In genomic region chr6:82285233-82285632, GRCm38 (mm10) we compare ENCODE assay signal across 31 mouse cellular contexts.
DNase-seq lines count a peak whose midpoint lies in the region; ATAC-seq and TF ChIP-seq lines count a peak whose summit lies in the region.
"Had no signal": no experiment of that assay in that cellular context is flagged by ENCODE, and none has a peak within 500 bp of the region (broad histone marks: within the 10 kb centered on the region; RNA-seq: fewer than 3 reads in every experiment).

No protein-coding gene starts in this region.

- no peak overlapping the region for H3K4me3 ChIP-seq in hindbrain, embryonic 13.5 days
- no peak overlapping the region for H3K4me3 ChIP-seq in hindbrain, embryonic 10.5 days
- H3K4me3 ChIP-seq in forebrain, embryonic 16.5 days (replicated peaks; ENCODE audit: low read length) = no peak overlapping the region
- no peak overlapping the region for H3K4me3 ChIP-seq in midbrain, postnatal 0 days (ENCODE audit: low read depth, low read length)
- H3K4me3 ChIP-seq: embryonic facial prominence, embryonic 13.5 days; erythroblast, embryonic 14.5 days; gastrocnemius, adult 2 months; heart, embryonic 15.5 days; intestine, embryonic 15.5 days; layer of hippocampus, adult 2 months; limb, embryonic 13.5 days; liver, embryonic 12.5 days had no signal

- peak; percentile 49; the same call in 1 of the 2 replicates for ATAC-seq in hindbrain, embryonic 13.5 days (ENCODE audit: low FRiP score)
- peak; percentile 50; the same call in 1 of the 2 replicates for ATAC-seq in forebrain, embryonic 16.5 days
- no peak for ATAC-seq in midbrain, postnatal 0 days (ENCODE audit: low FRiP score)
- ATAC-seq: intestine, embryonic 15.5 days; liver, embryonic 12.5 days; Patski had no signal

- H3K9me3 ChIP-seq in hindbrain, embryonic 13.5 days = no peaks in the 10 kb centered on the region
- no peaks in the 10 kb centered on the region for H3K9me3 ChIP-seq in hindbrain, embryonic 10.5 days
- H3K9me3 ChIP-seq in forebrain, embryonic 16.5 days (ENCODE audit: control insufficient read depth, low read length) = no peaks in the 10 kb centered on the region
- H3K9me3 ChIP-seq in midbrain, postnatal 0 days (ENCODE audit: low read length) = no peaks in the 10 kb centered on the region
- H3K9me3 ChIP-seq: embryonic facial prominence, embryonic 13.5 days; heart, embryonic 15.5 days; intestine, embryonic 15.5 days; limb, embryonic 13.5 days; liver, embryonic 12.5 days had no signal

- TF ChIP-seq CTCF in midbrain, postnatal 0 days (IDR thresholded peaks at IDR 0.05) = no peak

- H3K9ac ChIP-seq in hindbrain, embryonic 13.5 days = no peak overlapping the region
- H3K9ac ChIP-seq in forebrain, embryonic 16.5 days (replicated peaks; ENCODE audit: low read depth, low read length) = no peak overlapping the region
- peak overlapping the region; percentile 44 for H3K9ac ChIP-seq in midbrain, postnatal 0 days (replicated peaks; ENCODE audit: low read length, poor library complexity, severe bottlenecking)
- H3K9ac ChIP-seq: embryonic facial prominence, embryonic 13.5 days; heart, embryonic 15.5 days; intestine, embryonic 15.5 days; limb, embryonic 13.5 days; liver, embryonic 12.5 days had no signal

- DNase-seq in hindbrain, embryonic 10.5 days (ENCODE audit: low spot score) = no peak
- peak; percentile 35 for DNase-seq in brain, adult 2 months (ENCODE audit: low read depth, low spot score)
- peak; percentile 38 for DNase-seq in midbrain, postnatal 0 days (ENCODE audit: low spot score)
- DNase-seq in kidney, adult 18-20 months = no peak
- DNase-seq in layer of hippocampus, adult 9-10 months (ENCODE audit: low spot score) = no peak
- no peak for DNase-seq in gastrocnemius, postnatal 14 days
- DNase-seq: adrenal gland, postnatal 36 days; B cell, adult 2 months; cerebellum, adult 18-20 months; cerebellum, postnatal 14 days; gastrocnemius, adult 2 months; heart, postnatal 36 days; kidney, adult 9 months; kidney, postnatal 25 days; layer of hippocampus, postnatal 36 days; lung, adult 18-20 months; lung, postnatal 10 days; right cerebral cortex, postnatal 25 days; spleen, adult 18-20 months had no signal

- intact Hi-C loops in gastrocnemius, postnatal 14 days (cut with DNase I; ENCODE audit: low total_unique reads) = no loop called here

- H3K4me1 ChIP-seq in hindbrain, embryonic 13.5 days (replicated peaks) = peaks cover 7% of the 10 kb centered on the region
- H3K4me1 ChIP-seq in hindbrain, embryonic 10.5 days (replicated peaks) = no peaks in the 10 kb centered on the region
- peaks cover 3% of the 10 kb centered on the region; the same call in 1 of the 2 replicates for H3K4me1 ChIP-seq in forebrain, embryonic 16.5 days (replicated peaks; ENCODE audit: control insufficient read depth, insufficient read depth, low read length)
- no peaks in the 10 kb centered on the region; the same call in 1 of the 2 replicates for H3K4me1 ChIP-seq in midbrain, postnatal 0 days (ENCODE audit: insufficient read depth, low read length)
- H3K4me1 ChIP-seq: embryonic facial prominence, embryonic 13.5 days; heart, embryonic 15.5 days; intestine, embryonic 15.5 days; limb, embryonic 13.5 days; liver, embryonic 12.5 days had no signal

- H3K27ac ChIP-seq in hindbrain, embryonic 13.5 days = peak overlapping the region; percentile 56; the same call in 1 of the 2 replicates
- H3K27ac ChIP-seq in hindbrain, embryonic 10.5 days = no peak overlapping the region
- H3K27ac ChIP-seq in forebrain, embryonic 16.5 days (ENCODE audit: low read length) = no peak overlapping the region
- peak overlapping the region; percentile 26; the same call in 1 of the 2 replicates for H3K27ac ChIP-seq in midbrain, postnatal 0 days (ENCODE audit: low read depth, low read length)
- H3K27ac ChIP-seq: embryonic facial prominence, embryonic 13.5 days; gastrocnemius, adult 2 months; heart, embryonic 15.5 days; intestine, embryonic 15.5 days; layer of hippocampus, adult 2 months; limb, embryonic 13.5 days; liver, embryonic 12.5 days had no signal

- 39% methylated on average over 6 of the region's 6 CpGs for WGBS in hindbrain, embryonic 13.5 days
- 54% methylated on average over 6 of the region's 6 CpGs for WGBS in hindbrain, embryonic 10.5 days
- WGBS in forebrain, embryonic 16.5 days = 22% methylated on average over 6 of the region's 6 CpGs
- 18% methylated on average over 6 of the region's 6 CpGs for WGBS in midbrain, postnatal 0 days

- H3K4me2 ChIP-seq in hindbrain, embryonic 13.5 days = no peak overlapping the region
- no peak overlapping the region for H3K4me2 ChIP-seq in forebrain, embryonic 16.5 days (ENCODE audit: low read length)
- no peak overlapping the region for H3K4me2 ChIP-seq in midbrain, postnatal 0 days (ENCODE audit: low read depth, low read length, poor library complexity, severe bottlenecking)
- H3K4me2 ChIP-seq: embryonic facial prominence, embryonic 13.5 days; heart, embryonic 15.5 days; intestine, embryonic 15.5 days; limb, embryonic 13.5 days; liver, embryonic 12.5 days had no signal

- H3K27me3 ChIP-seq in hindbrain, embryonic 13.5 days = no peaks in the 10 kb centered on the region
- H3K27me3 ChIP-seq in hindbrain, embryonic 10.5 days (ENCODE audit: insufficient read depth, poor library complexity, severe bottlenecking) = no peaks in the 10 kb centered on the region
- H3K27me3 ChIP-seq in forebrain, embryonic 16.5 days (replicated peaks; ENCODE audit: control insufficient read depth, insufficient read depth, low read length) = no peaks in the 10 kb centered on the region
- no peaks in the 10 kb centered on the region for H3K27me3 ChIP-seq in midbrain, postnatal 0 days (ENCODE audit: insufficient read depth, low read length)
- H3K27me3 ChIP-seq: CH12.LX; embryonic facial prominence, embryonic 13.5 days; heart, embryonic 15.5 days; intestine, embryonic 15.5 days; limb, embryonic 13.5 days; liver, embryonic 12.5 days; Patski had no signal

- no peaks in the 10 kb centered on the region for H3K36me3 ChIP-seq in hindbrain, embryonic 13.5 days
- H3K36me3 ChIP-seq in hindbrain, embryonic 10.5 days = no peaks in the 10 kb centered on the region
- no peaks in the 10 kb centered on the region for H3K36me3 ChIP-seq in forebrain, embryonic 16.5 days (ENCODE audit: control insufficient read depth, insufficient read depth)
- no peaks in the 10 kb centered on the region for H3K36me3 ChIP-seq in midbrain, postnatal 0 days (ENCODE audit: insufficient read depth, low read length)
- H3K36me3 ChIP-seq: embryonic facial prominence, embryonic 13.5 days; G1E; heart, embryonic 15.5 days; intestine, embryonic 15.5 days; limb, embryonic 13.5 days; liver, embryonic 12.5 days had no signal

Comparison
In these comparisons a context has a peak if more than half of its experiments do, and no peak if none do; other contexts are left out.
1. H3K27ac ChIP-seq: peak in hindbrain, embryonic 13.5 days (single experiment) and midbrain, postnatal 0 days (single experiment); none in hindbrain, embryonic 10.5 days (single experiment) and forebrain, embryonic 16.5 days (single experiment).
2. DNase-seq: peak in brain, adult 2 months (single experiment) and midbrain, postnatal 0 days (single experiment); none in hindbrain, embryonic 10.5 days (single experiment), kidney, adult 18-20 months (single experiment), layer of hippocampus, adult 9-10 months (single experiment) and gastrocnemius, postnatal 14 days (single experiment).